Mouse (Mus musculus) limb, embryonic 14.5 days (tissue): ENCODE measurements around the gene Slamf6. TPM values are rescaled to one million over a fixed set of nuclear protein-coding genes. Genes with fewer than 3 reads are reported as not detected.

Experiments used
- ATAC-seq: fragments of 200-750 bp; cut with Nextera tagmentation; 2 replicates; pipeline ENCODE4 v1.8.0; 2017; ENCODE audit warnings: low read depth, moderate number of reproducible peaks, moderate TSS enrichment; ENCODE audit not compliant: low FRiP score
- DNase-seq: peaks from one replicate; pipeline ENCODE4 v3.0.0-alpha.2; 2015; ENCODE audit warnings: low spot score
- H3K27ac ChIP-seq: fragments of 300-500 bp; sonication (generic); replicated peaks from 2 replicates; pipeline ENCODE4 v1.5.1; 2014; ENCODE audit warnings: low read depth, mild to moderate bottlenecking, low read length, moderate library complexity, mixed read lengths
- H3K27me3 ChIP-seq: fragments of 300-500 bp; sonication (generic); 2 replicates; pipeline ENCODE4 v1.6.1; 2014; ENCODE audit warnings: low read length, mixed read lengths; ENCODE audit not compliant: control insufficient read depth, insufficient read depth
- H3K36me3 ChIP-seq: fragments of 300-500 bp; sonication (generic); 2 replicates; pipeline ENCODE4 v1.6.1; 2014; ENCODE audit warnings: mild to moderate bottlenecking, low read length, moderate library complexity, mixed read lengths; ENCODE audit not compliant: control insufficient read depth, insufficient read depth
- H3K4me1 ChIP-seq: fragments of 300-500 bp; sonication (generic); 2 replicates; pipeline ENCODE4 v1.6.1; 2014; ENCODE audit warnings: antibody characterized with exemption, low read length, mixed read lengths; ENCODE audit not compliant: control insufficient read depth, insufficient read depth
- H3K4me2 ChIP-seq: fragments of 300-500 bp; sonication (generic); replicated peaks from 2 replicates; pipeline ENCODE4 v1.6.1; 2014; ENCODE audit warnings: low read depth, mild to moderate bottlenecking, low read length, moderate library complexity; ENCODE audit not compliant: severe bottlenecking
- H3K4me3 ChIP-seq: fragments of 300-500 bp; sonication (generic); replicated peaks from 2 replicates; pipeline ENCODE4 v1.5.1; 2014; ENCODE audit warnings: low read length
- H3K9ac ChIP-seq: fragments of 300-500 bp; sonication (generic); 2 replicates; pipeline ENCODE4 v1.6.1; 2014; ENCODE audit warnings: mild to moderate bottlenecking, low read depth, low read length, moderate library complexity; ENCODE audit not compliant: severe bottlenecking
- H3K9me3 ChIP-seq: fragments of 300-500 bp; sonication (generic); 2 replicates; pipeline ENCODE4 v1.6.1; 2016; ENCODE audit warnings: low read length; ENCODE audit not compliant: control insufficient read depth
- POLR2A ChIP-seq: fragments of 200-500 bp; IDR thresholded peaks from 2 replicates; pipeline ENCODE4 v1.8.0; 2012; ENCODE audit warnings: inconsistent platforms, mild to moderate bottlenecking, moderate library complexity, borderline replicate concordance; ENCODE audit not compliant: insufficient read depth, insufficient read length; ENCODE audit errors: extremely low read depth
- WGBS: fragments of 180-500 bp; shearing (Covaris S2); extraction: QIAGEN DNeasy Blood & Tissue Kit; methylation state at CpG from one replicate; pipeline ENCODE4 v1.1.7; 2014; 5-methylcytosine and 5-hydroxymethylcytosine counted together
- polyA plus RNA-seq, 2 experiments: library from polyadenylated mRNA; depleted of rRNA in 1 of 2; stranded (reverse) in 1 of 2; unstranded in 1 of 2; fragments of >200 nt; fragmentation: Nextera tagmentation in 1 of 2; extraction: Ambion mirVana in 1 of 2; gene quantifications; 2 replicates each; pipeline versions ENCODE4 v1.2.1 to v1.2.3; 2012 to 2014

Gene Slamf6
- polyA plus RNA-seq, 2 experiments = 0.11 to 0.32 TPM

GRCm38 (mm10) chr1:171918136-171918920 is 1.0 kb downstream of the Slamf6 start:
- WGBS = 88% methylated on average over 12 of the region's 12 CpGs

DNA sequence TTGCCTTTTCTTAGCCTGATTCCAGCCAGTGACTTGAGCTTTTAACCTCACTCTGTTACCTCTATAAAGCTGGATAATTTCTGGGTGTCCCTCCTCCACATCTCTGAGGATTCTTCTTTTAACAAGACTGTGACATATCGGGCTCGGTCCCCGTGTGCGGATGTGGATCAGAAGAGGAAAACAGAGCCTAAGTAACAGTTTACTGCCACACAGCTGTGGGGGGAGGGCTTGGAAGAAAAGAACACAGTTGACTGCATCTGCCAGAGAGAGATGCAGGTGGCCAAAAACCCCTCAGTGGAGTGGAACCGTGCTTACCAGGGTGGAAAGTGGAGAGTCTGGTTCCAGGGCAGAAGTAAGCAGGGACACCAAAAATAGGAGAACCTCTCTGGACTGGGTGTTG is 1.9 kb downstream of the Slamf6 start:
- Histone ChIP-seq H3K27ac (no peak overlapping the region), H3K9ac (no peak overlapping the region), H3K36me3 (no peaks in the 10 kb centered on the region), H3K9me3 (no peaks in the 10 kb centered on the region), H3K4me3 (no peak overlapping the region), H3K27me3 (no peaks in the 10 kb centered on the region), H3K4me1 (no peaks in the 10 kb centered on the region), H3K4me2 (no peak overlapping the region)
- no peak for ATAC-seq
- TF ChIP-seq POLR2A = no peak
- DNase-seq = no peak
- 83% methylated on average over 5 of the region's 5 CpGs for WGBS

More at GRCm38 (mm10) chr1:171918136-171918920, 1.0 kb downstream of the Slamf6 start:
- Histone ChIP-seq H3K27me3 (no peaks in the 10 kb centered on the region), H3K4me1 (no peaks in the 10 kb centered on the region), H3K9ac (no peak overlapping the region), H3K27ac (no peak overlapping the region), H3K4me3 (no peak overlapping the region), H3K4me2 (no peak overlapping the region), H3K9me3 (no peaks in the 10 kb centered on the region), H3K36me3 (no peaks in the 10 kb centered on the region)
- no peak for DNase-seq
- ATAC-seq = no peak
- no peak for TF ChIP-seq POLR2A

DNA sequence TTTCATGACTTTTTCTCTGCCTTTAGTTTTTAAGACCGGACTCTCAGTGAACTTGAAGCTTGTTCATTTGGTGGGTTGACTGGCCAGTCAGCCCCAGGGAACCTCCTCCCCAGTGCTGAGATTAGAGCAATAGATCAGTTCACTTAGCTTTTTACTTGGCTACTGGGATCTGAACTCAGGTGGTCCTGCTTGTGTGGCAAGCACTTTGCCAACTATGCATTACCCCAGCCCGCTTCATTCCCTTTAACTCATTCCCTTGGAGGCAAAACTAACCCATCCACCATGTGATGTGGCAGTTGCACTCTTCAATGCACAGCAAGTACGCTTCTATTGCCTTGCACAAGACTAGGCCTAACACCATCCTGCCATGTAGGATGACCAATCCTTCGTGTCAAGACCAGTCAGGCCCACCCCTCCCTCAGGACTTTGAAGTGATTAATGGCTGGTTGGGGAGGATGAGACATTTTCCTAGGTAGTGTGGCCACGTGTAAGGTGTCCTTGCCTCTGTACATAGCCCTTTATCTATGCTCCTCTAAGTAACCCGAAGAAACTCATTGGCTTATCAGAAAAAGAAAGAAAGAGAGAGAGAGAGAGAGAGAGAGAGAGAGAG is 2.7 kb downstream of the Slamf6 start:
- no peak overlapping the region for H3K9ac ChIP-seq
- no peaks in the 10 kb centered on the region for H3K4me1 ChIP-seq
- TF ChIP-seq POLR2A = no peak
- no peak overlapping the region for H3K4me3 ChIP-seq
- no peaks in the 10 kb centered on the region for H3K9me3 ChIP-seq
- WGBS = 75% methylated on average over 6 of the region's 6 CpGs
- no peaks in the 10 kb centered on the region for H3K36me3 ChIP-seq
- DNase-seq (no peak), ATAC-seq (no peak)
- H3K27me3 ChIP-seq = no peaks in the 10 kb centered on the region
- no peak overlapping the region for H3K27ac ChIP-seq
- H3K4me2 ChIP-seq = no peak overlapping the region

DNA sequence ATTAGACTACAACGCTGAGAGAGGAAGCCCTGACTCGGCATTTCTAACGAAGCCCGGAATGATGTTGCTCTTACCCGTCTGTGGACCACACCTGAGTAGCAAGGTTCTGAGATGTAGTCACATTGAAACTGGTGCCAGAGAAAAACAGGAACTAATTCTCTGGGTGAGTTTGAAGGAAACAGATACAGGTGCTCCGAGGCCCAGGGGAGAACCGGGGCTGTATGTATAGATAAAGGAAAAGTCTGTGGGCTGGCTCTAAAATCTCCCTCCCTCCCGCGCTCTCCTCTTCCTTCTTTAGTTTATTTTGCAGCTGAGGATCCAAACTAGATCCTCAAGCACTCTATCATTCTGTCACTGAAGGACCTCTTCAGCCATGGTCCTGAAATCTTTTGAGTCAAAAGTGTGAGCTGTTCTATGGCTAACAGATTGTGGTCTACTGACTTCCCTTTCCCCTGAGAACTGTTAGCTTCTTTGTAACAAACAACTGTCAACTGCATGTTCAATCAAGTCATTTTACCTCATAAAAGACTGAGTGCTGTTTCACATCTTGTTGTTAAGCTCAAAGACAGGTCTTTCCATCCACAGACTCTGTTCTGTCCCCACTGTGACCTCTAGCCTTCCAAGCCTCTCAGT is 3.8 kb downstream of the Slamf6 start:
- ATAC-seq (no peak), DNase-seq (no peak)
- no peak overlapping the region for H3K4me3 ChIP-seq
- WGBS = 74% methylated on average over 9 of the region's 9 CpGs
- H3K4me2 ChIP-seq = no peak overlapping the region
- H3K9me3 ChIP-seq = no peaks in the 10 kb centered on the region
- H3K27ac ChIP-seq = no peak overlapping the region
- H3K36me3 ChIP-seq = no peaks in the 10 kb centered on the region
- no peak overlapping the region for H3K9ac ChIP-seq
- no peaks in the 10 kb centered on the region for H3K4me1 ChIP-seq
- H3K27me3 ChIP-seq = no peaks in the 10 kb centered on the region
- TF ChIP-seq POLR2A = no peak

GRCm38 (mm10) chr1:171921641-171922040 is 4.3 kb downstream of the Slamf6 start:
- DNase-seq = no peak
- no peaks in the 10 kb centered on the region for H3K9me3 ChIP-seq
- H3K27ac ChIP-seq = no peak overlapping the region
- no peaks in the 10 kb centered on the region for H3K36me3 ChIP-seq
- WGBS = 69% methylated on average over 2 of the region's 2 CpGs
- H3K27me3 ChIP-seq = no peaks in the 10 kb centered on the region
- no peak for TF ChIP-seq POLR2A
- H3K4me3 ChIP-seq = no peak overlapping the region
- H3K4me2 ChIP-seq = no peak overlapping the region
- ATAC-seq = no peak
- H3K9ac ChIP-seq = no peak overlapping the region
- no peaks in the 10 kb centered on the region for H3K4me1 ChIP-seq
